Mouse (Mus musculus) olfactory bulb, adult 2 months (tissue): Measurements from ENCODE around the gene Gm4969.

Source experiments
- CTCF ChIP-seq: fragments of 200-500 bp; IDR thresholded peaks from 2 replicates; pipeline ENCODE4 v1.5.1; 2012; ENCODE audit warnings: low read depth, mild to moderate bottlenecking, low read length, moderate library complexity; ENCODE audit not compliant: insufficient read depth
- POLR2A ChIP-seq: fragments of 200-500 bp; IDR thresholded peaks from 2 replicates; pipeline ENCODE4 v1.6.1; 2012; ENCODE audit warnings: mild to moderate bottlenecking, low read depth, low read length, moderate library complexity; ENCODE audit not compliant: insufficient read depth

DNA sequence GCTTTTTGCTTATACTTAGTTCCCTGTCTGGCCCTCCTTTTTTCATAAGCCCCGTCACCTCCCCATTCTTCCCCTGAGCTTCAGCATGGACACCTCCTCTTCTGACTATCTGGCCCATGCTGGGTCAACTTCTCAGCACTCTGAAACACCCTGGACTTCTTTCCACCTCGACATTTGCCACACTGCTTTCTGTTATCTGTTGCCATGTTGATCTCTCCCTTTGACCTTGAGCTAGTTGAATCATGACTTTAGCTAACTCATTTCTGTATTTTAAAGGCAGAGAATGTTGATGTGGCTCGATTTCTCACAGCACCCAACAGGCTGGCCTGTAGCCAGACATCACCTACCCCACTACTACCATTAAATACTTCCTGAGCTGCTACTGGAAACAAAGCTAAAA, 10.7 kb downstream of the Gm4969 start:
- TF ChIP-seq CTCF (no peak), POLR2A (no peak)
